Mouse (Mus musculus) forebrain, embryonic 14.5 days (tissue): Measurements from ENCODE around the gene Ccnl1. TPM values are rescaled to one million over a fixed set of nuclear protein-coding genes. Genes with fewer than 3 reads are reported as not detected.

Experiments
- ATAC-seq: fragments of 200-750 bp; cut with Nextera tagmentation; 2 replicates; pipeline ENCODE4 v1.8.0; 2017; ENCODE audit warnings: mild to moderate bottlenecking, moderate library complexity
- DNase-seq: peaks from one replicate; pipeline ENCODE4 v3.0.0-alpha.2; 2015; ENCODE audit warnings: low spot score
- H3K27ac ChIP-seq: fragments of 300-500 bp; sonication (generic); 2 replicates; pipeline ENCODE4 v1.5.1; 2014; ENCODE audit warnings: low read depth, mild to moderate bottlenecking, control low read depth, low read length, moderate library complexity
- H3K27me3 ChIP-seq: fragments of 300-500 bp; sonication (generic); replicated peaks from 2 replicates; pipeline ENCODE4 v1.6.1; 2014; ENCODE audit warnings: low read length, control low read depth, mixed read lengths; ENCODE audit not compliant: control insufficient read depth, insufficient read depth
- H3K36me3 ChIP-seq: fragments of 300-500 bp; sonication (generic); 2 replicates; pipeline ENCODE4 v1.6.1; 2014; ENCODE audit warnings: low read length, control low read depth; ENCODE audit not compliant: control insufficient read depth, insufficient read depth
- H3K4me1 ChIP-seq: fragments of 300-500 bp; sonication (generic); 2 replicates; pipeline ENCODE4 v1.6.1; 2014; ENCODE audit warnings: antibody characterized with exemption, low read length, control low read depth; ENCODE audit not compliant: control insufficient read depth, insufficient read depth
- H3K4me2 ChIP-seq: fragments of 300-500 bp; sonication (generic); 2 replicates; pipeline ENCODE4 v1.6.1; 2014; ENCODE audit warnings: mild to moderate bottlenecking, control low read depth, low read length
- H3K4me3 ChIP-seq: fragments of 300-500 bp; sonication (generic); 2 replicates; pipeline ENCODE4 v1.5.1; 2014; ENCODE audit warnings: low read depth, low read length, control low read depth
- H3K9ac ChIP-seq: fragments of 300-500 bp; sonication (generic); 2 replicates; pipeline ENCODE4 v1.6.1; 2014; ENCODE audit warnings: mild to moderate bottlenecking, low read length, control low read depth, moderate library complexity
- H3K9me3 ChIP-seq: fragments of 300-500 bp; sonication (generic); replicated peaks from 2 replicates; pipeline ENCODE4 v1.6.1; 2016; ENCODE audit warnings: low read length, control low read depth, mixed read lengths; ENCODE audit not compliant: control insufficient read depth
- WGBS: fragments of 180-500 bp; shearing (Covaris S2); extraction: QIAGEN DNeasy Blood & Tissue Kit; methylation state at CpG from one replicate; pipeline ENCODE4 v1.1.7; 2014; 5-methylcytosine and 5-hydroxymethylcytosine counted together
- polyA plus RNA-seq: library from polyadenylated mRNA; unstranded; fragments of >200 nt; fragmentation: Nextera tagmentation; extraction: Ambion mirVana; gene quantifications from 2 replicates; pipeline ENCODE4 v1.2.1, GENCODE M21; 2014

Ccnl1 gene
- polyA plus RNA-seq, 1 experiment from 2014 or later = 76.6 TPM

DNA sequence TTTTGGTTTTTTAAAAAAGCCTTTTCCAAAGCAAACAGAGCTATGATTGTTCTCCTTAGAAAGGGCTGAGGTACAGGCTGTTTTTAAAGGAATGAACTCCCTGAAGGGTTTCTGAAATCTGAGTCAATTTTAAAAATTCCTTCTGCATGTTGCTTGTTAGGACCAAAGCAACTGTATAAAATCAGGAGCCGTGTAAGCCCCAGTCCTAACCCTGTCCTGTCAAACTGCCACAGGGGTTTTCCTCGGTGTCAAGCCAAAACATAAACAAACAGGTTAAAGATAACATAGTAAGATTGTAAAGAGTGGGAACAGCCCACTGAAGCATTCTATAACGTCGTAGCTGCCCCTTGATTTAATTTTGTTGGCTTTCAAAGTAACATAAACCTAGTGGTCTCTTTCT, 53.9 kb downstream of the Ccnl1 start:
- Histone ChIP-seq H3K36me3 (no peaks in the 10 kb centered on the region), H3K4me3 (no peak overlapping the region)
- 46% methylated on average over 4 of the region's 4 CpGs for WGBS

DNA sequence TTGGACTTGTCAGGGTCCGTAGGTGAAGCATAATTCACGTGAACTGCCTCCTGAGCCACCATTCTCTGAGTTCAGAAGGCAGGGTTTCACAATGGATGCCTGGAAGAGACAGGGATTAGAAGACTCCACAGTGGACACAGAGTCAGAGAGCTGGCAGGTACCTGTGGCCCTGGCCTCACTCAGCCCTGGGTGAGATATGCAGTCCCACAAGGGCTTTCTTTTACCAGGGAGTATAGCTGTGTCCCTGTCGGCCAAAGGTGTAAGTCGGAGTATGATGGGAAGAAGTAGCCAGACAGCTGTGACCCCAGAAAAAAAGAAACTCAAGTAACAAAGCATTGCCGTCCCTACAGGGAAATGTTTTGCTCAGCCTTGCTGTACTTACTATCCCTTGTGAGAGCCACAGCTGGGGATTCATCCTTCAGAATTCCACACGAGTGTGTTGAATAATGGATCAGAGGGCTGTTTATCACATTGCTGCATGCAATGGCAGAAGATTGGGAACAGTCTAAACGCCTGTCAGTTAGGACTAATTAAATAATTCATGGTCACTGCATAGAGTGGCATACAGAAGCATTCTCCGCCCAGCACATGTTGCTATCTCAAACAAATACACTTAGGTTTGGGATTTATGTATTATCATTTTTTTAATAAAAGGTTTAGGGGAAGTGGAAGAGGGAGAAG, 59.3 kb downstream of the Ccnl1 start:
- Histone ChIP-seq H3K4me2 (no peak overlapping the region), H3K36me3 (no peaks in the 10 kb centered on the region), H3K27ac (no peak overlapping the region), H3K4me1 (no peaks in the 10 kb centered on the region), H3K9ac (no peak overlapping the region), H3K9me3 (no peaks in the 10 kb centered on the region), H3K4me3 (no peak overlapping the region), H3K27me3 (no peaks in the 10 kb centered on the region)
- ATAC-seq = no peak
- WGBS = 50% methylated on average over 8 of the region's 8 CpGs
- DNase-seq = peak; percentile 4

More for the DNA sequence above, 53.9 kb downstream of the Ccnl1 start:
- Histone ChIP-seq H3K9me3 (no peaks in the 10 kb centered on the region), H3K27me3 (no peaks in the 10 kb centered on the region), H3K27ac (no peak overlapping the region), H3K4me1 (no peaks in the 10 kb centered on the region), H3K9ac (no peak overlapping the region), H3K4me2 (no peak overlapping the region)
- no peak for DNase-seq
- ATAC-seq = no peak

DNA sequence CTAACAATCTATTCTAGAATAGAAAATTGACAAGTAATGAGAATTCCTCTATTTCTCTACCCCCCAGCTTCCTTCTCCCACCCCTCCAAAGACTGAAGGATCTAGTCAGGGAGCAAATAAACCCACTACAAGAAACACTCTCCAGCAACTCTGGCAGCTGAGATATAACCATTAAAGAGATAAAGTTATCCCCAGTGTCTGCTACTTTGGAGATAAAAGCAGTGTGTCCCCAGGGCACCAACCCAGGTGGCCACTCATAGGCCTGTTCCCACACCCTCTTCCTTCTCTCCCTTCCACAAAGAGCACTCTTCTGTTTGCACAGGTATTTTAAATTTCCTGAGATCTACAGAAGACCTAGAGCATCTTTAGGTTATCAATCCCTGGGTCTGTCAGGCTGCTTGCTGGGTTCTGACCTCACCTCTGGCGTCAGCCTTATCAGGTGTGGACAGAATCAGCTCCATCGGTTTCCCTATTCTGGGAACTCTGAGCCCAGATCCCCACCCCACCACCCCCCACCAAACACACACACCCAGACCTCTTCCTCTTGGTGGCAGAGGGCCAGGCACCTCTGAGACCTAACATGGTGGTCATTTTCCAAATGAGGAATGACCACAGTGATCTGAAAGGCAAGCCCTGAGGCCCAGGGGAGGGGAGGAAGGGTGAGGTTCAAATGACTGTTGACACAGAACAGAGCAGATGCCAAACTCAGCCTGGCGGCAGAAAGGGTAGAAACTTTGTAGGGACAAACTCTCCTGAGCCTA, 60.6 kb downstream of the Ccnl1 start:
- WGBS = 89% methylated on average over 3 of the region's 3 CpGs
- no peak for DNase-seq
- no peaks in the 10 kb centered on the region for H3K36me3 ChIP-seq
- no peak overlapping the region for H3K9ac ChIP-seq
- no peaks in the 10 kb centered on the region for H3K9me3 ChIP-seq
- H3K27me3 ChIP-seq = no peaks in the 10 kb centered on the region
- H3K27ac ChIP-seq = no peak overlapping the region
- no peak for ATAC-seq
- H3K4me2 ChIP-seq = no peak overlapping the region
- no peaks in the 10 kb centered on the region for H3K4me1 ChIP-seq
- H3K4me3 ChIP-seq = no peak overlapping the region
